ENCODE assay signal across 9 mouse cellular contexts in genomic region chr13:4001687-4002086, GRCm38 (mm10). TPM values are rescaled to one million over a fixed set of nuclear protein-coding genes. Genes with fewer than 3 reads are reported as not detected.
DNase-seq lines count a peak whose midpoint lies in the region; ATAC-seq and TF ChIP-seq lines count a peak whose summit lies in the region.
"Had no signal": no experiment of that assay in that cellular context is flagged by ENCODE, and none has a peak within 500 bp of the region (broad histone marks: within the 10 kb centered on the region; RNA-seq: fewer than 3 reads in every experiment).

No protein-coding gene starts in this region.

- H3K4me3 ChIP-seq in kidney, embryonic 14.5 days (ENCODE audit: low read length): no peak overlapping the region
- H3K4me3 ChIP-seq in limb, embryonic 14.5 days (replicated peaks; ENCODE audit: low read length): no peak overlapping the region

- H3K27ac ChIP-seq in kidney, embryonic 14.5 days (ENCODE audit: low read depth, low read length): no peak overlapping the region
- H3K27ac ChIP-seq in limb, embryonic 14.5 days (replicated peaks; ENCODE audit: low read depth, low read length): no peak overlapping the region

- no peaks in the 10 kb centered on the region for H3K4me1 ChIP-seq in kidney, embryonic 14.5 days (ENCODE audit: control insufficient read depth, insufficient read depth, low read length)
- H3K4me1 ChIP-seq in limb, embryonic 14.5 days (ENCODE audit: control insufficient read depth, insufficient read depth, low read length): no peaks in the 10 kb centered on the region

- TF ChIP-seq POLR2A in limb, embryonic 14.5 days (IDR thresholded peaks at IDR 0.05; ENCODE audit: borderline replicate concordance, extremely low read depth, insufficient read depth, insufficient read length): no peak

- H3K4me2 ChIP-seq in kidney, embryonic 14.5 days (replicated peaks; ENCODE audit: low read depth, low read length): no peak overlapping the region
- H3K4me2 ChIP-seq in limb, embryonic 14.5 days (replicated peaks; ENCODE audit: low read depth, low read length, severe bottlenecking): no peak overlapping the region

- no peaks in the 10 kb centered on the region for H3K27me3 ChIP-seq in kidney, embryonic 14.5 days (ENCODE audit: control insufficient read depth, insufficient read depth, low read length)
- no peaks in the 10 kb centered on the region for H3K27me3 ChIP-seq in limb, embryonic 14.5 days (ENCODE audit: control insufficient read depth, insufficient read depth, low read length)

- no peaks in the 10 kb centered on the region for H3K9me3 ChIP-seq in kidney, embryonic 14.5 days (ENCODE audit: control insufficient read depth, low read length)
- H3K9me3 ChIP-seq in limb, embryonic 14.5 days (ENCODE audit: control insufficient read depth, low read length): no peaks in the 10 kb centered on the region

- peak; percentile 66; the same call in 1 of the 2 replicates for ATAC-seq in kidney, embryonic 14.5 days (ENCODE audit: low FRiP score, low TSS enrichment)
- ATAC-seq in limb, embryonic 14.5 days (ENCODE audit: low FRiP score, low read depth): no peak
- peak; percentile 48; the same call in 1 of the 2 replicates for ATAC-seq in neutrophil, adult 5-6 weeks (ENCODE audit: extremely low read depth, insufficient number of reproducible peaks, low FRiP score, poor library complexity, severe bottlenecking)

- no peaks in the 10 kb centered on the region for H3K36me3 ChIP-seq in kidney, embryonic 14.5 days (ENCODE audit: control insufficient read depth, insufficient read depth, low read length)
- no peaks in the 10 kb centered on the region for H3K36me3 ChIP-seq in limb, embryonic 14.5 days (ENCODE audit: control insufficient read depth, insufficient read depth, low read length)

- 15% methylated on average over 3 of the region's 3 CpGs for WGBS in kidney, embryonic 14.5 days
- 15% methylated on average over 3 of the region's 3 CpGs for WGBS in limb, embryonic 14.5 days

- DNase-seq in CD4-positive helper T cell, adult 2 months (ENCODE audit: low read depth, low spot score): peak; percentile 32
- peak; percentile 29 for DNase-seq in T-cell, adult 2 months (ENCODE audit: low spot score)
- peak; percentile 79 to 86 for DNase-seq in cerebellum, postnatal 14 days
- DNase-seq in gastrocnemius, adult 18-20 months (ENCODE audit: low spot score): peak; percentile 66
- peak; percentile 68 for DNase-seq in limb, embryonic 14.5 days (ENCODE audit: low spot score)
- peak; percentile 55 for DNase-seq in thymus, postnatal 14 days

- no peak overlapping the region for H3K9ac ChIP-seq in kidney, embryonic 14.5 days (ENCODE audit: low read depth, low read length)
- no peak overlapping the region for H3K9ac ChIP-seq in limb, embryonic 14.5 days (ENCODE audit: low read depth, low read length, severe bottlenecking)

RNA-seq across cellular contexts. Expression of gene Akr1c14, which starts 47.1 kb away (rescaled TPM):
- total RNA-seq in gastrocnemius, adult 18-20 months (2021): 1 to 10 TPM; 2.3 to 2.6 TPM
- polyA plus RNA-seq in kidney, embryonic 14.5 days (2014; fragmentation: Nextera tagmentation; extraction: Ambion mirVana): 1.6 and 1.9 TPM in 2 replicates
- 0.69 and 1.2 TPM in 2 replicates for polyA plus RNA-seq in limb, embryonic 14.5 days (2012; rRNA removed)
- 1.2 and 1.3 TPM in 2 replicates for polyA plus RNA-seq in limb, embryonic 14.5 days (2014; fragmentation: Nextera tagmentation; extraction: Ambion mirVana)
- not detected in 2 replicates for total RNA-seq in neutrophil, adult 5-6 weeks (2017)

RNA-seq across cellular contexts. Expression of gene Ucn3, which starts 56.5 kb away (rescaled TPM):
- not detected for total RNA-seq in gastrocnemius, adult 18-20 months (2021)
- polyA plus RNA-seq in kidney, embryonic 14.5 days (2014; fragmentation: Nextera tagmentation; extraction: Ambion mirVana): not detected in 2 replicates
- polyA plus RNA-seq in limb, embryonic 14.5 days (2012; rRNA removed): not detected in 2 replicates
- polyA plus RNA-seq in limb, embryonic 14.5 days (2014; fragmentation: Nextera tagmentation; extraction: Ambion mirVana): 0.14 TPM in 1 of 2 replicates, not detected in the other
- not detected in 2 replicates for total RNA-seq in neutrophil, adult 5-6 weeks (2017)
- polyA plus RNA-seq: heart, embryonic 14.5 days had no signal

Comparison
In these comparisons a context has a peak if more than half of its experiments do, and no peak if none do; other contexts are left out.
1. DNase-seq: peak in every context shown above with its lines; median percentile 82 in cerebellum, postnatal 14 days; 68 in limb, embryonic 14.5 days; 66 in gastrocnemius, adult 18-20 months; 55 in thymus, postnatal 14 days; 32 in CD4-positive helper T cell, adult 2 months; 29 in T-cell, adult 2 months.